Mouse (Mus musculus): ENCODE measurements around the gene Lalba.
"Not testable (repeated sequence)": the region's sequence is repeated elsewhere in the genome, so short reads cannot be mapped to it uniquely, and the experiment has no call there.

Gene Lalba

DNA sequence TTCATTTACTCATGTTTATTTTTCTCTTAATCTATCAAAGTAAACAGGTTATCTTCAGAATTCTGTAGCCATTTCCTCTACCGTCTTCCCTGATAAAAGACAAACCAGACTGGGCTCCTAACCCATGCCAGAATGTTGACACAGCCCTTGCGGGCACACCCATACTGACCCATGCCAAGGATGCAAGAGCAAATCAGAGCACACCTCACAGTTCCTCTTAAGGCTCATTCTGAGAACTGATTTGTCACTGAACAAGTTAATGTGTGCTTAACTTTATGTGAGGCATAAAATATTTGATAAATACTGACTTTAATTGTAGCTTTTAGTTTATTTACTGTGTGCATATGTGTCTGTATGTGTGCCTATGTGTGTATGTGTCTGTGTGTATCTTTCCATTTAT lies 8.8 kb upstream of the Lalba start:
- DNase-seq (ENCODE audit: low spot score): no peak

DNA sequence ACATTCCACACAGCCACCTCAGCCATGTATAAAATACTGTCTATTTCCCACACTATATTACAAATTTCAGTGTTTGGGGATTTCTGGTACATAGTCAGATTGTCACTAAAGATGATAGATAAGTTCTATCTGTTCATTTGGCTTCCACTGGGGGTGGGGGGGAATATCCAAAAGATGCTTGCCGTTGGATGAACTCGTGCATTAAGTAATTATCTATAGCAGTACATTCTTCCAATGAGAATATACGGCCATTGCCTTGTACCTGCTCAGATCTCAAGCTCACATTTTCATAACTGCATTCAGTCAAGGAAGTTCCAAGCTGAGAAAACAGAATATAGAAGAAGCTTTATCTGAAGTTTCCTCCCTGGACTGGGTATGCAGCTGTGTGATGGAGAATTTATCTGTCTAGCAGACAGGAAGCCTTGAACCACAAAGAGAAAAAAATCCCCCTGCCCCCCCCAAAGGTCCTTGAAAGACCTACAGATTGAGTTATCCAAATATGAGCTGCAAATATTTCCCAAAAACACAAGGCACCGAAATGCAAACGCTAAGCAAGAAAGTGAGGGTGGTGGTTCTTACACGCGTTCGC lies 4.0 kb upstream of the Lalba start:
- DNase-seq (ENCODE audit: low spot score): no peak

DNA sequence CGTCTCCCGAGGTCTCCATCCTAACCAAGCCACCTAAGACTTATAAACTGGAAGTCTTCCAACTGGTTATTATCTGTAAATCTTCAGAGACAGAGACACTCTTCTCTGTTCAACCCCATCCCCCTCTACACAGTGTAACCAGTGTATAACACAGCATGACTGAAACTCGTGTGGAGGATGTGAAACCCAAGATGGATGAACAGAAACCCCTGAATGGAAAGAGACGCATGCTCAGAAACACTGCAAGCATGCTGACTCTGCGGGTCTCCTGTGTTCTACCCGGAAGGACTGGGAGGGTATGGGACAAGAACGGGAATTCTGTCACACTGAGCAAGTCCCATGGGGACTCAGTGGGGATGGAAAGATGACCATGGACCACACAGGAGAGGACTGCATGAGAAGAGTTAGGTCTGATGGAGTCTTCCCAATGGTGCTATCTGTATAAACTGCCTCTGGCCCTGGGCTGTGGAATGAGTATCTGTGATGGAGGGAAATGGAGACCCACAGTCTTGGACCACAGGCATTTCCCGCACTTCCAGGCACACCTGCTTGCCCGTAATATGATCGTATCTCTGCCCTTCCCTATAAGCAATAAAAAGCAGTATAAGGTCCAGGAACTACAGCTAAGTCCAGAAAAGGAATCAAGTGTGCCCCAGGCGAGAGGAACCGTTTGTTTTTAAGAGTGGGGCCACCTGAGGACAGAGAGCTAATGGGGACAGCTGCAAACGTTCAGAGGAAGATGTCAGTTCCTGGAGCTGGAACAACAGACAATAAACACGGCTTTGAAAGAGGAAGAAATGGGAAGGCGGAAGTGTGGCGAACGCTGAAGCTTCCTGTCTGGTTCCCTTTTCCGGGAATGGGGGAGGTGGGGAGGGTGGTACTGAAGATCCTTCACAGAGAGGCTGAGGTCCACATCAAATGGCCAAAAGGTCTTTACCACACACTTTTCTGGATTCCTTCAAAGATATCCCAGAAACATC lies 1.7 kb upstream of the Lalba start:
- DNase-seq (ENCODE audit: low spot score): peak; percentile 28

DNA sequence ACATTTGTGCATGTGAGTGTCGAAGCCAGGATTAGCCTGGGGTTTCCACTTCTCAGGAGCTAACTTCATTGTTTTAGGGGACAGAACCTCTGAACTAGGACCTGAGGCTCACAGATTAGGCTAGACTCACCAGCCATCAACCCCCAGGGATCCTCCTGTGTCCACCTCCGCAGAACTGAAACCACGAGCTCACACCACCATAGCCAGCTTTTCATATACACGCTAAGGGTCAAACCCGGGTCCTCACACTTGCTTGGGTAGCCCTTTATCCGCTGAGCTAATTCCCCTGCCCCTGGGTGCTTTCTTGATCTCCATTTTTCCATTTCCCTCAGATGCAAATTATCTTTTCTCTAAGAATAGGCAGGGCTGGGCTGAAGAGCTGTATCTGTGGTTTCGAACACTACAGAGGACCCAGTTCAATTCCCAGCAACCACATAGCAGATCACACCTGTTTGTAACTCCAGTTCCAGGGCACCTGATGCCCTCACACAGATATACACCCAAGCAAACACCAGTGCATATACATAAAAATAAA lies 2.9 kb downstream of the Lalba start:
- DNase-seq (ENCODE audit: low spot score): no peak

DNA sequence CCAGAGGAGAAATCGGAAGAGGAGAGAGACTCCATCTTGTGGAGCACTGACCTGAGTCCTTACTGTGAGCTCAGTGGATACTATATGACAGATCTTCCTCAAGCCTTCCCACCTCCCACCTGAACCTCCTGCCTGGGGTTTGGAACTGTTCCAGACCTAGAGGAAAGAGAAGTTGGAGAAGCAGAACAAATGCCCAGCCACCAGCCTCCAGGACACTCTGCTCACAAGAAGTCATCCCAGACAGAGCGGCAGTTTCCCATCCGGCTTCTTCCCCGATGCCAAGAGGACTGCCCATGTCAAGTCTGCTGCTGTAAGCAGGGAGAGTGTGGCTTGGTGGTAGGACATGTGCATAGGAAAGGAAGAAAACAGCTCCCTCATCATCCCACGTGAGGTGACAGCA lies 6.2 kb downstream of the Lalba start:
- DNase-seq (ENCODE audit: low spot score): no peak

DNA sequence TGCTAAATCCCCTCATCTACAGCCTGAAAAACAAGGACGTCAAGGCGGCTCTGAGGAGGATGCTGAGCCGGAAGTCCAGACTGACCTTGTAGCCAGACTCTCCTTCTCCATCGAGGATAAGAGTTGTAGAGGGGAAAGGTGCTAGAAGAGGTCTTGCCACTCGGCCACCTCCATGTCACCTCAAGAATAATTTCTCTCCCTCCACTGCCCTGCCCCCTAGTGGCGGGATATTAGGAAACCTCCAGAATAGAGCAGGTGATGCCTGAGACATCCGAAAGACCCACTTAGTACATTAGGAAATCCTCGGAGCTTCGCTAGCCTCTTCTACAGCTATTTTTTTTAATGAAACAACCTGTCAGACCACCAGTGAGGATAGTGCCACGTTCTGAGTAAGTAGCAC lies 7.1 kb downstream of the Lalba start:
- peak; percentile 18 for DNase-seq (ENCODE audit: low spot score)

DNA sequence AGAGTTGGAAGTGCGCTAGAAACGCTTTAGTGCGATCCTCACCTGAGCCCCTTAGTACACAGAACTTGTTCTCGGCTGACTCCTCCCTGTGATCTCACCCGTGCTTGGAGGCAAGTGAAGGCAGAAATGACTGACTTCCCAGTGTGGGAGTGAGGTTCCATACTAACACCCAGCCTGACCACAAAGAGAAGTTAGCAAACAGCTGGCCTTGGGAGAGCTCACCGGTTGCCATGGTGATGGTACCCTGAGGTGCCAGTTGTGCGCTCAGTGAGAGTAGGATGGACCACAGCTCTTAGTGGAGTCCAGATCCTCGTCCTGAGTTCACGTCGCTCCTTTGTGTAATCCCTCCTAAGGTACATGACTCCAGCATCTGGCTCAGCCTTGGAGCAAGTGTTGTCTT lies 7.6 kb downstream of the Lalba start:
- no peak for DNase-seq (ENCODE audit: low spot score)

DNA sequence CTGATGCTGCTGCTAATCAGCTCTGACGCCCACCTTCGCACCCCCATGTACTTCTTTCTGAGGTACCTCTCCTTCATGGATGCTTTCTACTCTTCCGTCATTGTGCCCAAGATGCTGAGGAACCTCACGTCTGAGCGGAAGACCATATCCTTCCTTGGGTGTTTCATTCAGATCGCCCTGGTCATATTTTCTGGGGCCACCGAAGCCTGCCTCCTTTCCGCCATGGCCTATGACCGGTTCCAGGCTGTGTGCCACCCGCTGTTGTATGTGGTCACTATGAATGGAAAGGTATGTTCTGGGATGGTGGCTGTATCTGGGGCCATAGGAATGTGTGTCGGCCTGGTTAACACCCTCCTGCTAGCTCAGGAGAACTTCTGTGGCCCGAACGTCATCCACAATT lies 11.0 kb downstream of the Lalba start:
- no peak for DNase-seq (ENCODE audit: low spot score)

DNA sequence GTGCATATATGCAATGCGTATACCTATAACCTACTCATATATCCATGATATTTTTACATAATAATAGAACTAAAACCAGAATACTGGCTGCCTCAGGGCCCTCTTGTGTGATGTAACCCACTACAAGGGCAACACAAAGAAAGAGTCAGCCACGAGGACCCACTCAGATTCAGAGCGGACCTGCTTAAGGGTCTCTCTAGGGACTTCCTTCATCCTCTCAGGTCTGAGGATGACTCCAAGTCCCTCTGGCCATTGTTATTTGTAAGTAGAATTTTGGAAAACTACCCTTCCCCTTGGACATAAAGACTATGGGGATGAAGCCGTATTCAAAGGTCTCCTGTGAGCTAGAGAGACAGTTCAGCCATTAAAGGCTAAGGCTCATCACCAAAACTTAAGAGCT lies 12.9 kb downstream of the Lalba start, which contains the start of gene OR5BS1P:
Gene OR5BS1P (plus strand): TSS at position 301 of the 400 bp plus-strand sequence.
- no peak for DNase-seq (ENCODE audit: low spot score)

DNA sequence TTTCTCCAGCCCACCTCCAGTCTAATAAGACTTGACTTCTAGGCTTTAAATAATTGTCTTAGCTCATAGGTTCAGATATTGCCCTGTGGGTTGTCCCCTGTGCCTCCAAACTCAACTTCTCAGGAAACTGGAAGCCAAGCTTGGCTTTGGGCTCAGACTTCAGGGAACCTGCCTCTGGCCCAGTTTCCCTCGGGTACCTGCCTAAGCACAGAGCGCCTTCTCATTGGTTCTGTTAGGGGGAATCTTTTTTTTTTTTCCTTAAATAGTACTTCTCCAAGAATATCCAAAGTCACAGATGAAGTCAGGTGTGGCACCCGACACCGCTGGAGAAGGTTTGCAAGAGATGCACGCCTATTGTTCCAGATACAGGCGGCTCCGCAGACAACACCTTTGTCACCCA lies 30.2 kb downstream of the Lalba start, which contains the start of gene Olfr281:
Gene Olfr281 (plus strand): TSS at position 301 of the 400 bp plus-strand sequence.
- DNase-seq (ENCODE audit: low spot score): no peak

DNA sequence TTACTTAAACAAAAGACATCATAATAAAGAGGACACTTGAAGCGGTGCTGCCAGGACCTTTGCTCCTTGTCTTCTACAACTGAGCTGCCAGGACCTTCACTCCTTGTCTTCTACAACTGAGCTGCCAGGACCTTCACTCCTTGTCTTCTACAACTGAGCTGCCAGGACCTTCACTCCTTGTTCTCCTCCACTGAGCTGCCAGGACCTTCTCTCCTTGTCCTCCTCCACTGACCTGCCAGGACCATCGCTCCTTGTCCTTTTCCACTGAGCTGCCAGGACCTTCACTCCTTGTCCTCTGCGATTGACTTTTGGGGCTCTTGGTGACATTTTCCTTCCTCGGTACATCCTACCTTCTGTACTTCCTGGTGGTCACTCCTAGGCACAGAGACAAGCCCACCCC lies 34.0 kb downstream of the Lalba start:
- DNase-seq (ENCODE audit: low spot score): peak; percentile 3

DNA sequence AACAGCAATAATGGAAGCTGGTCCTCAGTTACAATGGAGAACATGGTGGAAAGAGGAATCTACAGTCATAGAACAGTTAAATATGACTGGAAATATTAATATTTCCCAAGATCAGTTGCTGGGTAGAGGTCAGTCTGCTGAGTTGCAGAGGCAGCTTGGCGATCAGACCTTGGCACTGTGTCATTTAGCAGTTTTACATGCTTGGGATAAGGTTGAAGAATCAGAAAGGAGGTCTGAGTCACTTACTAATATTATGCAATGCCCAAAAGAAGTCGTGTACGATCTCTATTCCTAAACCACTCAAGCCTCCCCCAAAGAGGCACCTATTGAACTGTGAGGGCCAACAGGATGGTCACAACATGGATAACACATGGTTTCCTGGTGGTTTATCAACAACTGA lies 38.0 kb downstream of the Lalba start:
- no peak for DNase-seq (ENCODE audit: low spot score)

DNA sequence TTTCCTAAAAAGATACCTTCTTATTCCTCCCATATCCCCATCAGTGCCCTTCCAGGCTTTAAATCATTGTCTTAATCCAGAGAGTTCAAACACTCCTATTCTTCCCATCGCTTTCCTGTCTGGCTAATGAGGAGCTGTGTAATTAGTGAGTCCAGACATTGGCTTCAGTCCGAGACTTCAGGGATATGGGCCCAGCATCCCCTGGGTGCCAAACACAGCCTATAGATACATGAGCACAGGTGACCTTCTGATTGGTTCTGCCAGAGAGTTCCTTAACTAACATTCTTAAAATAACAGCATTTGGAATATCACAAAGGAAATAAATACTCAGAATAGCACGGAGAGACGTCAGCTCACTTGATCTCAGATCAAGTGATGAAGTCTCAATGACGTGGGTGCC lies 51.6 kb downstream of the Lalba start, which contains the start of gene Olfr282:
Gene Olfr282 (plus strand): TSS at position 301 of the 400 bp plus-strand sequence.
- not testable (repeated sequence) for DNase-seq (ENCODE audit: low spot score)
